Mouse (Mus musculus) gastrocnemius, adult 2 months (tissue): ENCODE results near the gene Mylk3. TPM values are rescaled to one million over a fixed set of nuclear protein-coding genes. Genes with fewer than 3 reads are reported as not detected.
A peak's percentile ranks its signal among the peaks of the same experiment; 100 is the strongest.

ENCODE experiments used
- DNase-seq: peaks from one replicate; pipeline ENCODE4 v3.0.0; 2022
- H3K27ac ChIP-seq: fragments of 200-600 bp; 2 replicates; pipeline ENCODE4 v1.8.1; 2022; ENCODE audit warnings: mild to moderate bottlenecking
- H3K4me3 ChIP-seq: fragments of 200-600 bp; 2 replicates; pipeline ENCODE4 v1.8.1; 2022; ENCODE audit warnings: mild to moderate bottlenecking, moderate library complexity
- CTCF ChIP-seq: fragments of 200-600 bp; IDR thresholded peaks from 2 replicates; pipeline ENCODE4 v1.8.1; 2022; ENCODE audit warnings: antibody characterized with exemption, mild to moderate bottlenecking, moderate library complexity
- intact Hi-C: fragments of 180-260 bp; cut with DNase I; formaldehyde crosslinking; loops from one replicate; pipeline ENCODE4 v1.15.1; 2025
- total RNA-seq, 2 experiments: library from RNA; stranded (reverse); gene quantifications; 2 replicates each; pipeline ENCODE4 v1.2.3; 2021

Gene Mylk3
- total RNA-seq, 2 experiments from 2014 or later, result 0.54 to 2.7 TPM

DNA sequence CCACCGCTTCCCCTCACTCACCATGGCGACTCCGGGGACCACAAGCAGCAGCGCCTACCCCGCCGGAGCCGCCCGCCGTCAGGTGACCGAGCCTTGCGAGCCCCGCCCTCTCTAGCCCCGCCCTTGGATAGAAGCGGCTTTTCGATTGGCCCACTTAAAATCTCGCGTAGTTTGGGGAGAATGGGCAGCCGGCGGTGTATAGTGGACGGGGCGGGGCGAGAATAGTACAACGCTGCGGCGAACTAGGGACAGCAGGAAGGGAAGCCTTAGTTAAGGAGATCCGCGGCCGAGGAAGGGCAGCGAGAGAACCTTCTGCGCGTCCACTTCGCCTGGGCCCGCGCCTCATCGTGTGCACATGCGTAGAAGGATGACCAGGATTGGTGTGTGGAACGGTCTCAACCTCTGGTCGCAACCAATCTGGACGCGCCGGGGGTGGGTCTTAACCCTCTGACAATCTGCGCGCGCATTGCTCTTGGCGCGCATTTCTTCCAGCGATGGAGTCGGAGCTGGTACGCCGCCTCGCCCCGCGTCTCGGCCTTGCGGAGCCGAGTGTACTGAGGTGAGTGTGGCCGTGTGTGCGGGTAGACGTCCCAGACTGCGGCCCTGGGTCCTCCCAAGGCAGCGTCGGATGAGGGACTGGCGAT is 86.6 kb downstream of the Mylk3 start, which contains the start of the genes Orc6 and Vps35:
TSS of gene Orc6 (plus strand) at position 199 of the 644 bp plus-strand sequence.
TSS of gene Vps35 (minus strand) at position 369 of the 644 bp plus-strand sequence.
- peak; percentile 97 for DNase-seq
- intact Hi-C loops, result loop anchor here (10.0 kb wide), 2 partner anchors 225 to 255 kb away; partner anchors contain the start of genes Dhps and Dnaja2
- no peak for TF ChIP-seq CTCF
- Histone ChIP-seq H3K4me3 (peak within 1 kb of the TSS; percentile 98), H3K27ac (peak within 1 kb of the TSS; percentile 100)

DNA sequence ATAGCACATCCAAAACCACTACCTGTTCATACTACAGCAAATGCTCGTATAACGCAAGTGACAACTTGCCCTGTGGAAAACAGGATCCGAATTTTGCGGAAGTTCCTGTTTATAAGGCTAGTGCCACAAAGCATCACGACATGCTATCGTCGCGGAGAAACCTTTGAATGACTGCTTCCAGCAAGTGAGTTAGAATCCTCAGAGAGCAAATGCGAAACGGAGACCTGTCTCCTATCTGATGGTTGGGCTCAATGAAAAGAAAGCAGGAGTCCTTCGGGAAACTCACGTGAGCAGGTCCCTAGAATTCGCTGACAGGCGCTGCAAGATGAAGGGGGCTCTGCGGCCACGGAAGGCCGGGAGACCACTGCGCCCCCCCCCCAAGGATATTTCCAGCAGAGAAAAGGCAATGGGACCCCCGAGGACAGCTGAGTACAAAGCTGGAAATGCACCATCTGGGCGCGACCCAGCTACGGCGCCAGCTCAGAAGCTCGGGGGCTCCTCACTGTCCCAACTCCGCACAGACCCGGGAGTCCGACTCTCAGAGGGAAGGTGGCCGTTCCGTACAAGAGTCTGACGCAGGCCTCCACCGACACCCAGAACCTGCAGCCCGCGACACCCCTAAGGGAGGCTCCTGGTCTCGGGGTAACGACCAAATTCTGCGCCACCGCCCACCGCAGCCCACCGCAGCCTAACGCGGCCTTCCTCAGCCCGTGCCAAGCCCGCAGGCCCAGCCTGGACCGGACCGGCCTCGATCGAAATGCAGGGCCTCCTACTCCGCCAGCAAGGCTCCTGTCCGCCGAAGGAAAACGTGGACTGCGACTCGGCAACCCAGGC is 87.3 kb downstream of the Mylk3 start:
- DNase-seq, result no peak
- intact Hi-C loops, result loop anchor here (10.0 kb wide), 2 partner anchors 224 to 256 kb away; partner anchors contain the start of genes Dhps and Dnaja2
- Histone ChIP-seq H3K4me3 (peak overlapping the region; percentile 98), H3K27ac (peak overlapping the region; percentile 100)
- no peak for TF ChIP-seq CTCF

DNA sequence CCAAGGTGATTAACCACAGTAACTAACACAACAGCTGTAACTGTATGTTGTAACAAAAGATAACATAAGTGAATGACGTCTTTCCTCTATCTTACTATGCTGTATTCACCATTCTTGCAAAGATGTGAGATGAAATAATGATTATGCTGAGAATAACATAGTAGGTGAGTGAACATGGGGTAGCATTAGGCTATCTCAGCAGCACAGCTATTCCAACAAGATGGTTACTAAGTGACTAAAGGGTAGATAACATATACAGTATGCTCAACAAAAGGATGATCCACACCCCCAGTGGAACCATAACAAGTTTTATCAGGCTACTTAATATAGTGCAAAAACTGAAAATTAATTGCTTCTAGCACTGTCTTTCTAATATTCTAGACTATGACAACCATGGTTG is 99.3 kb downstream of the Mylk3 start:
- intact Hi-C loops, result no loop called here
- DNase-seq, result no peak

More for the DNA sequence above, 99.3 kb downstream of the Mylk3 start:
- Histone ChIP-seq H3K27ac (no peak overlapping the region), H3K4me3 (no peak overlapping the region)
- TF ChIP-seq CTCF, result no peak

Other genes with a start within 250 kb of the Mylk3 start
- gene Cks1brt, start 234.4 kb downstream of the Mylk3 start, total RNA-seq, result not detected
- not detected for gene Olfr371, start 160.4 kb downstream of the Mylk3 start, total RNA-seq
- gene Orc6, start 86.7 kb downstream of the Mylk3 start, total RNA-seq, result 1 to 10 TPM; 3.8 to 5.3 TPM
- gene Vps35, start 86.5 kb downstream of the Mylk3 start, total RNA-seq, result 10 to 100 TPM; 56.4 to 60.1 TPM
- gene 4921524J17Rik, start 46.5 kb upstream of the Mylk3 start, total RNA-seq, result 10 to 100 TPM; 12.1 to 14.2 TPM
- gene Gpt2, start 106.2 kb upstream of the Mylk3 start, total RNA-seq, result 100 to 1,000 TPM; 203 to 433 TPM
- gene Dnaja2, start 169.0 kb upstream of the Mylk3 start, total RNA-seq, result 100 to 1,000 TPM; 204 to 232 TPM